Mouse (Mus musculus) liver, postnatal 0 days (tissue): ENCODE measurements around the gene Scd4.
A peak's percentile ranks its signal among the peaks of the same experiment; 100 is the strongest.

Source experiments
- CTCF ChIP-seq: sonication (generic); IDR thresholded peaks from 2 replicates; pipeline ENCODE4 v1.5.1; 2016; ENCODE audit warnings: antibody characterized with exemption, low read depth
- EP300 ChIP-seq: IDR thresholded peaks from 2 replicates; pipeline ENCODE4 v1.6.1; 2016; ENCODE audit warnings: antibody characterized with exemption, low read depth, mild to moderate bottlenecking

DNA sequence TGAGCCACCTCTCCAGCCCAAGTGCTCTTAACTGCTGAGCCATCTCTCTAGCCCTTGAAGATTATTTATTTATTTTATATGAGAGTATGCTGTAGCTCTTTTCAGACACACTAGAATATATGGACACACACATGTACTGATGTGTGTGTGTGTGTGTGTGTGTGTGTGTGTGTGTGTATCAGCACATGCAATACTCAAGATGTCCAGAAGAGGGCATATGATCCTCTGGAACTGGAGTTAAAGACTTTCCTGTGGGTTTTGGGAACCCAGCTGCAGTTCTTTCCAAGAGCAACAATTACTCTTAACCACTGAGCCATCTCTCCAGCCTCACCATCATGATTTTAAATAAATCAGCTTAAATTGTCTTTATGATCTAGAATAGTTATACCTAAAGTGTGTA lies 14.3 kb upstream of the Scd4 start:
- TF ChIP-seq CTCF: peak; percentile 42
- no peak for TF ChIP-seq EP300
